Mouse (Mus musculus): ENCODE measurements around the gene Foxp4.

Gene Foxp4

GRCm38 (mm10) chr17:47936591-47936990 is 12.1 kb upstream of the Foxp4 start:
- no peak for DNase-seq (ENCODE audit: extremely low spot score, low spot score)

GRCm38 (mm10) chr17:47929431-47929830 is 5.0 kb upstream of the Foxp4 start:
- DNase-seq (ENCODE audit: extremely low spot score, low spot score): no peak

GRCm38 (mm10) chr17:47925988-47926387 is 1.5 kb upstream of the Foxp4 start:
- DNase-seq (ENCODE audit: extremely low spot score, low spot score): no peak

GRCm38 (mm10) chr17:47925340-47925926 is 988 bp upstream of the Foxp4 start:
- DNase-seq (ENCODE audit: extremely low spot score, low spot score): peak; percentile 61

GRCm38 (mm10) chr17:47923678-47924382 is 615 bp downstream of the Foxp4 start:
- DNase-seq (ENCODE audit: extremely low spot score, low spot score): peak; percentile 77

GRCm38 (mm10) chr17:47923011-47923677 is 1.3 kb downstream of the Foxp4 start:
- DNase-seq (ENCODE audit: extremely low spot score, low spot score): peak; percentile 65

- DNase-seq (ENCODE audit: extremely low spot score, low spot score): no peak
Observed at GRCm38 (mm10) chr17:47922579-47922978, 1.9 kb downstream of the Foxp4 start.

- DNase-seq (ENCODE audit: extremely low spot score, low spot score): no peak
Observed at GRCm38 (mm10) chr17:47922116-47922515, 2.3 kb downstream of the Foxp4 start.

GRCm38 (mm10) chr17:47921136-47921665 is 3.2 kb downstream of the Foxp4 start:
- no peak for DNase-seq (ENCODE audit: extremely low spot score, low spot score)

- no peak for DNase-seq (ENCODE audit: extremely low spot score, low spot score)
Observed at GRCm38 (mm10) chr17:47919826-47920225, 4.6 kb downstream of the Foxp4 start.

GRCm38 (mm10) chr17:47917907-47918306 is 6.5 kb downstream of the Foxp4 start:
- DNase-seq (ENCODE audit: extremely low spot score, low spot score): no peak

- no peak for DNase-seq (ENCODE audit: extremely low spot score, low spot score)
Observed at GRCm38 (mm10) chr17:47917212-47917611, 7.2 kb downstream of the Foxp4 start.

- no peak for DNase-seq (ENCODE audit: extremely low spot score, low spot score)
Observed at GRCm38 (mm10) chr17:47914676-47915219, 9.7 kb downstream of the Foxp4 start.

- peak; percentile 55 for DNase-seq (ENCODE audit: extremely low spot score, low spot score)
Observed at GRCm38 (mm10) chr17:47909091-47910001, 15.1 kb downstream of the Foxp4 start.

- no peak for DNase-seq (ENCODE audit: extremely low spot score, low spot score)
Observed at GRCm38 (mm10) chr17:47908079-47908478, 16.4 kb downstream of the Foxp4 start.

GRCm38 (mm10) chr17:47907366-47907920 is 17.0 kb downstream of the Foxp4 start:
- DNase-seq (ENCODE audit: extremely low spot score, low spot score): no peak

GRCm38 (mm10) chr17:47903846-47904680 is 20.4 kb downstream of the Foxp4 start:
- no peak for DNase-seq (ENCODE audit: extremely low spot score, low spot score)

GRCm38 (mm10) chr17:47901782-47902181 is 22.7 kb downstream of the Foxp4 start:
- DNase-seq (ENCODE audit: extremely low spot score, low spot score): no peak

GRCm38 (mm10) chr17:47900716-47901115 is 23.7 kb downstream of the Foxp4 start:
- DNase-seq (ENCODE audit: extremely low spot score, low spot score): no peak

- no peak for DNase-seq (ENCODE audit: extremely low spot score, low spot score)
Observed at GRCm38 (mm10) chr17:47899156-47899555, 25.3 kb downstream of the Foxp4 start.
